Mouse (Mus musculus) left cerebral cortex, adult 9 months (tissue): ENCODE measurements at regions not wholly inside any gene's neighbourhood (a gene's known extent, or its start where the extent isn't known, plus 50 kb on each side); places are given as distances from the start of the nearest gene placed in this dataset.

ENCODE experiments used
- DNase-seq, 2 experiments: peaks; one replicate each; pipeline ENCODE4 v3.0.0; 2022; ENCODE audit warnings: low spot score in 2 of 2

DNA sequence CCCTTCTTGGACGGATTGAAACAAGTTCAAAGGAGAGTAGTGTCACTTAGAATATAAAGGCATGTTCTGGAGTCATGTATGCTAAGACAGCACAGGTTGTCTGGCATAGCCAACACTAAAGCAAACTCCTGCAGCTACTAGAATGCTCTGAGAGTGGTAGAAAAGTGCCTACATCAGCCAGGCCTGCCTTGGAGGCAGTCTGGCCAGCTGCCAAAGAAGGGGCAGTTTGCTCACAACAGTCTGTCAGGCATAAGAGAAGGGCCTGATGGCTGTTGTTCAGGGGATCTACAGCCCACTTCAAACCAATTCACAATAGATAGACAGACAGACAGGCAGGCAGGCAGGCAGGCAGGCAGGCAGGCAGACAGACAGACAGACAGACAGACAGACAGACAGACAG lies 136.5 kb upstream of the Dap start:
- DNase-seq, result no peak

DNA sequence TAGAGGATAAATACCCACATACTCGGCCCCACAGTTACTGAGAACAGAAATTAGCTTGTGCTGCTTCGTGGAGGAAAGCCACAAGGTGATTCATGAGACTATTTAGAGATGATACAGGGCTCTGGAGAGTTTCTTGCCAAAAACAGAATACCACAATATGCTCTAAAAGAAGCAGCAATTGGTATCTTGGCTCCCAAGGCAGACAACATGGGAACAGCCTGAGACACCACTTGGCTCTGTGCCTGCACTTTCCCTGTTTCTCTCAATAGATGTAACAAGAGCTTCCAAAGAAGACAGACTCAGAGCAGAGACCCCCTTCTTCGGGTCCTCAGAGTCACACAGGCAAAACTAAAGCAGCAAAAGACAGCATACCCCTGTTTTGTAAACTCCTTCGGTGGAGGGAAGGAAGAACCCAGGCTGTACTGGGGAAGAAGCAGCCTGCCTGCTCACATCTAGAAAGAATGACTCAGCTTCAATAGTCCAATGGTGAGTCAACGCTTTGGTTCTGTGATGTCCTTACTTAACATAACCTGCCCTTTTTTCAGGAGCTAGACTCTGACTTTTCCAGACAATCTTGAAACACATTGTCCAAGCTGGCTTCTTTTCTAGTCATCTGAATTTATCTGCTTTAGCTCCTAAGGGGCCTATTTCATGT lies 132.1 kb upstream of the Dap start:
- DNase-seq, result peak; percentile 68 to 90

DNA sequence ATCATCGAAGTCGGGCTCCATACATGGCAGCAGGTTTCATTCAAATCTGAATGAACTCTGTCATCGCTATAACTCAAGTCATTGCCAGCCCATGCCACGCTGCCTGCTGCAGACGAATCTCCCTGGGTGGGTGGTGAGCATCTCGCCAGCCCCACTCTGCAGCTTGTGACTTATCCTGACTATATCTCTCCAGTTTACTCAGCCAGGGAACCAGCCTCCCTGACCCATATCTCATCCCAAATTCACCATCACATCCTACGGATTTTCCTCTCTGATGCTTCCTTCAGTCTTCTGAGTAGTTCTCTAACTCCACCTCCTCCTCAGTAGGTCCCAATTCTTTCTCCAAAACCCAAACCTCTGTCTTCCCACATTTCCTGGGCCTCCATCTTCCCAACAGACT lies 127.9 kb upstream of the Dap start:
- DNase-seq, result no peak

DNA sequence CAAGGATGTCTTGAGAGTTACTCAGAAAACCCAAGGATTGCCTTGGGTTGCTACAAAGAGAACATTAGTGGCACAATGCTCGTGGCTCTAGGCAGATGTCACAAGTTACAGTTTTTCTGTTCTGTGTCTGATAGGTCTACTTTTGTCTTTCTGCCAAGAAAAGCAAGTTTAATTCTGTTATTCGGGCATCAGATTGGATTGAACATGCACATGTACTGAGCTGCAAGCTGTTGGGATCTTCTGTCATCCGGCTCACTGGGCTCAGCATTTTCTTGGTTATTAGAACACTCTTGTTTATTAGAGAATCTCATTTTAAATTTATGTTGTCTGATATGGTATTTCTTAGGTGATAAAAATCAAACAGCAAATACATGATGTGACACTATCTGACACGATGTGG lies 126.8 kb upstream of the Dap start:
- no peak for DNase-seq

DNA sequence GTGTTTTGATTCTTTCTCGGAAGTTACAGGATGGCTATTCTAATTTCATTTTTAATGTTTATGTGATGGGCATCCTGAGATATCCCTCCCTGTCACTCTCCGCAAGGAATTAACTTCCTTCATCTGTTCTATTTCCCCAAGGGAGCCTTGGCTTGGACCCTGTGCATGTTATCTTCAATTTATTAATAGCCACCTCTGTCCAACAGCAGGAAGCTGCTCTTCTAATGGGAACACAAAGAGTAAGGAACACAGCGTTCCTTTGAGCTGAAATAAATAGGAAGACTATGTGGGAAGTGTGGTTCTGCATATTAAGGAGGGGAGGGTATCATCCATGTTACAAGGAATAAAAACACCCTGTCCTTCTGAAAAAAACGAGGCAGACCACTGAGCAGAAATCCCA lies 119.4 kb upstream of the Dap start:
- no peak for DNase-seq

DNA sequence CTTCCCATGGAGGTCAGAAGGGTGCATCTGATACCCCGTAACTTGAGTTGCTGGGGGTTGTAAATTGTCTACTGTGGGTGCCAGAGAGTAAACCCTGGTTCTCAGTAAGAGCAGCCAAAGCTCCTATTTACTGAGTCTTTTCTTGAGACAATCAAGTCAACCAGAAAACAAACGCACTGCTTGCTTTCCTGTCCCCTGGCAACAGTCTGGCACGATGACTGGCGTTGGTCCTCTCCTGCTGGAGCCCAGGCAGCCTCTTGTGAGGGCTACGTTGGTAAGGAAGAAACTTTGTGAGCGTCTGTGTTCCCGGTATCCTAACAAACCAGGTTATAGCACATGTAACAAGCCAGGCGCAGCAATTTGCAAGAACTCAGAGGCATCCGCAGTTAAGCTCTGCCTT lies 117.2 kb upstream of the Dap start:
- DNase-seq, result no peak

DNA sequence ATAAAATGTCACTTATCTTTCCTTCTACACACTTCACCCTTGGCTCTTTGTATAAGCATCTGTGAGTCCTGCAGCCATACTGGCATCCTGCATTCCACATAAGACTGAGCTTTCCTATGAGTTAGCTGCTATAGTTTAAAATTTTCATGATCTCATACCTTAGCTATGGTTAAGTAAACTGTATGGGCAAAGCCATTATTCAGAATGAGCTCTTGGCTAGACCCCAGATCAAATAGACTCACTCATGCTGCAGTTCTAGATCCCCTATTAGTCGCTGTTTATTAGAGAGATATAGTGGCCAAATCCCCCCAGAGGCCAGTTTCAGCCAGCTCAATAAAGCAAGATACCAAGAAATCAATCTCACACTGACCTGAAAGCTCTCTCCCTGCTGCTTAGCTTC lies 110.9 kb upstream of the Dap start:
- no peak for DNase-seq

DNA sequence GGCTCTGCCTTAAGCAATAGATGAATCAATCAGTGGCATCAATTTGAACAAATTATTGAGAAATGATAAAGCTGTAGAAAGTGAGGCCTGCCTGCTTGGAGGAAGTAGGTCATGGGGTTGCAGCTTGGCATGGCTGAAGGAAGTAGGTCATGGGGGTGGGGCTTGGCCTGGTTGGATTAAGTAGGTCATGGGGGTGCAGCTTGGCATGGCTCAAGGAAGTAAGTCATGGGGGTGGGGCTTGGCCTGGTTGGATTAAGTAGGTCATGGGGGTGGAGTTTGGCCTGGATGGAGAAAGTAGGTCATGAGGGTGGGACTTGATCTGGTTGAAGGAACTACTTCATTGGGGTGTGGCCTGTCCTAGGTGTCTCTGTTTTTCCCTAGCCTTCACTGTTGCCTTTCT lies 106.8 kb upstream of the Dap start:
- no peak for DNase-seq

DNA sequence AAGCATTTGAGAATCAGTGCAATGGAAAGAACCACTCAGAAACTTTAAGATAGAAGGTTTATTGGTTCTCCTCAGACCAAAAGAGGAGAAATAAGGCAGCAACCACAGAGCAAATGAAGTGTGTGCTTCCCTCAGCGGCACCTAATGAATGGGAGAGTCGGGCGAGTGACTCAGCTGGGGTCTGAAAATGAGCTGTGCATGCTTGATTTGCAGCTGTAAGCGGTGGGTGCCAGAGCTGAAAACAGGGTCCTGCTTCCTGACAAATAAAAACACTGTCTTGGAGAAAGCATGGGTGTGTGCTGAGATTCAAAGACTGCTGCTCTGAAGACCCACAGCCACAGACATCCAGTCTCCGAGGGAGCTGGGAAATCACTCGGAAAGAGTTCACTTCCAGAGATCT lies 104.0 kb upstream of the Dap start:
- no peak for DNase-seq

DNA sequence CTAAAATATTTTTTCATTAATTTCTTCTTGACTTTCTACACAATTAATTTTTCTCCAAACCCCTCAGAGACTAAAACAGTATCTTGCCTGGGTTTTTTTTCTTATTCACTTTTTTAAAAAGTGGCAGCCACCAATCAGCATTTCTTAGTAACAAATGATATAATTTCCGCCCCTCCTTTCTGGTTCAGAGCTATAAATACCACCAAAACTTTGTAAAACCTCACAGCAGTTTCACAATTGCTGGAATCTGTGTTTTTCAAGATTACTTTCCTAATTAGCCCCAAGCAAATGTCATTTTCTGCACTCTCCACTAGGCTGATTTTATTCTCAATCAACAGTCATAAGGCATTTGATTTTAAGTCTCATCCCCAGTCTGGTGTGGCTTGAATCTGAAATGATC lies 98.3 kb upstream of the Dap start:
- DNase-seq, result no peak

DNA sequence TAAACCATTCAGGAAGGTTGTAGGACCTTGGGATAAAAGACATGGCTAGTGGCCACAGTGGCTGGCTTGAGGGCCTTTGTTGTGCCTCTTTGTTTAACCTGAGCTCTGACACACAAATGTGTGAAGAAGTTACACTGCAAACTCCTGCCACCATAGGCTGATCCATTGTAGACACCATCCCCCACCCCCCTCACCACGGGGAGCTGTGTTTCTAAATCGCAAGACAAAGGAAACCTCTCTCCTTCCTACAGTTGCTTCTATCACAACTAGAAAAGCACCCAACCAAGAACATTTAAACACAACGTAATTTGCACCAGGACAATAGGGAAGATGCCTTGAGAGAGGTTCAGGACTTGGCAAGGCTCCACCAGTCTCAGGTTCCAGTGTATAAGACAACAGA lies 97.1 kb upstream of the Dap start:
- no peak for DNase-seq

DNA sequence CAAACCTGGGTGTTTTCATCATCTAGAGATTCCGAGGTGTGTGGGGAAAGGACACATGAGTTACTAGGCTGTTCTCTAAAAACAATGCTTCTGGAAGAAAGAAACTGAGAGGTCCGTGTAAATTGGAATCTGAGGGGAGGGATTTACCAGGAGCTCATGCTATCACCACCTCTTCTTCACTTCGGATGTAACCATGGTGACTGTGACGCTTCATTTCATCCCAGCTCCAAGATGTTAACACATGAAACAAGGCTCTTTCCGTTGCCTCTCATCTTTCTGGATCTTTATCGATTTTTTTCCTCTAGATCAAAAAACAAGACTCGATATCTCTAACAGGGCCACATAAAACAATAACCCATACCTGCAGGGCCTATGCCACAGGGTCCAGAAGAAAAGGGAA lies 89.2 kb upstream of the Dap start:
- DNase-seq, result no peak

DNA sequence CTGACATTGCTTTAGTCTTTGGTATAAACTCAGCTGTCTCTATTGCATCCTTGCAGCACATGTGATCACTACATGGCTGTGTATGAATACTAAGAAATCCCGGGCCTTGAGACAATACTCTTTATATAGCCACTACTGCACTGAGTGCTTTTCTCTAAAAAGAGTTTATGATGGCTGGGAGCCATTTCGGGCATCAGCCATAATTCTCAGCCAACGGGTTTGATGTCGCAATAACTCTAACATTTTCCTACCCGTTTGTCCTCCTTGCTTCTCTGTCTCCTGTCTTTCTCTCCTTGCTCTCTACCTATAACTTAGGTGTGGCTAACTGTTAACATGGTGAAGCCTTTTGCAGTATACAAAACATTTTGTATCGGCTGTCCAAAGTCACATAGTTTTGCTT lies 85.5 kb upstream of the Dap start:
- no peak for DNase-seq

DNA sequence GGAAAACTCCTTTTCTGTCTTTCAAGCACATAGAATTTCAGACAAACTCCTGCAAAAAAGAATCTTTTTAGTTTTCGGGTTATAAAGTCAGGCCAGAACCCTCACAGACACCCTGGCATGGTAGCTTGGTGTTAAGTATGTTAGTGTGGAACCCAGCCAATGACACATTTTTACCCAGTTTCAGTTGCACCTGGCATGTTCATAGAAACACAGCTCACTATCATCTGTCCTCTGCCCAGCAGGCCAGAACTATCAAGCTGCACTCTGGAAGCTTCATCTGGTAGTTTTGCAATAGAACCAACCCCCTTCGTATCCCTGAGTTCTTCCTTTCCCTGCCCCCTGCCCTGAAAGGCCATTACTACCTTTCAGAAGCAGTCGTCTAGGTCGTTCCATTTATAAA lies 82.4 kb upstream of the Dap start:
- DNase-seq, result no peak

DNA sequence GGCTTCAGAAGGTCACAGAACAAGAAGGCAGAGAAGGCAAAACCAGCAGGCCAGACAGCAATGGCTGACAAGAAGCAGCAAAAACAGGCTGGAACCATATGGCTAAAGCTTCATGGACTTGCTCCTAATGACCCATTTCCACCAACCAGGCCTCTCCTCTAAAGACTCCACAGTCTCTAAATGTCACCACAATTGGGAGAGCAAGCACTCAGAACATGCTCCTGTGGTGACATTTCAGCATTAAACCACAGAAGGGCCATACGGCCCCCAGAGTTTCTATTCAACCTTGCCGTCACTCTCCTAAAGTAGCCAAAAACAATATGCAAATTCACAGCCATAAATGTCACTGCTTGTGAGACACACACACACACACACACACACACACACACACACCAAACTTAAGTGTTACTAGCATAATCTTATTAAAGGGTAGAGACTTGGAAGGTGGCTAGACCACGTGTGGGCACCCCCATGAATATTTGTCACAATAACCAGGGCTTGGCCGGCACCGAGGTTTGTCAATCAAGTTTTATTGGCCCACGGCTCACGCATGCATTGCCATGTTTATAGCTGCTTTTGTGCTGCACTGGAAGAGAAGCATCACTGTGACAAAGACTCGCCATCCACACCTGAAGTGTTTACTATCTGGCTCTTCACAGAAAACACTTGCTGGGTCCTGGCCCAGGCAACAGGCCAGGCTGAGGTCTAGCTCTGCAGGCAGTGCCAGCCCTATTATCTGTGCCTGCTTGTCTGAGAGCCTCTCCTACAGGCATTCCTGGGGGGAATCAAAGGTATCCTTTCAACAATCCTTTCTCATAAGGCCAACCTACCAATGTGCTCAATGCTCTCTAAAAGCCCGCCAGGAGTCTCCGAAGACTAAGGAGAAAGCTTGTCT lies 75.6 kb upstream of the Dap start:
- no peak for DNase-seq

DNA sequence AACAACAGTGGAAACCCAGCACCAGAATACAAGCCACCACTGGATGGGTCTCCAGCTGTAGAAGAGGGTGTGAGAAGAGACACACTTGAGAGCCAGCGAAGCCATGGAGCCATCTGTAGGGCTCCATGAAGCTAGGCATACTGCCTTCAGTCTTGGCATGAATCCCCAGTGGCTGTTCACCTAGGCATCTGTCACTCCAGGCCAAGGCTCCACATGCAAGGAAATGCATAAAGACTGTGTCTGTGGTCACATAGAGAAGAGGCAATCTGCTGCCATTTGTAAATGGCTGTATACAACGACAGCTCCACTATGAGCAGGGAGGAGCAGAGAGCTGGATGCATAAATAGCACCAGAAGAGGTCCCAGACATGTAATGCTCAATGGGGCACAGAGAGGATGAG lies 74.3 kb upstream of the Dap start:
- DNase-seq, result no peak

DNA sequence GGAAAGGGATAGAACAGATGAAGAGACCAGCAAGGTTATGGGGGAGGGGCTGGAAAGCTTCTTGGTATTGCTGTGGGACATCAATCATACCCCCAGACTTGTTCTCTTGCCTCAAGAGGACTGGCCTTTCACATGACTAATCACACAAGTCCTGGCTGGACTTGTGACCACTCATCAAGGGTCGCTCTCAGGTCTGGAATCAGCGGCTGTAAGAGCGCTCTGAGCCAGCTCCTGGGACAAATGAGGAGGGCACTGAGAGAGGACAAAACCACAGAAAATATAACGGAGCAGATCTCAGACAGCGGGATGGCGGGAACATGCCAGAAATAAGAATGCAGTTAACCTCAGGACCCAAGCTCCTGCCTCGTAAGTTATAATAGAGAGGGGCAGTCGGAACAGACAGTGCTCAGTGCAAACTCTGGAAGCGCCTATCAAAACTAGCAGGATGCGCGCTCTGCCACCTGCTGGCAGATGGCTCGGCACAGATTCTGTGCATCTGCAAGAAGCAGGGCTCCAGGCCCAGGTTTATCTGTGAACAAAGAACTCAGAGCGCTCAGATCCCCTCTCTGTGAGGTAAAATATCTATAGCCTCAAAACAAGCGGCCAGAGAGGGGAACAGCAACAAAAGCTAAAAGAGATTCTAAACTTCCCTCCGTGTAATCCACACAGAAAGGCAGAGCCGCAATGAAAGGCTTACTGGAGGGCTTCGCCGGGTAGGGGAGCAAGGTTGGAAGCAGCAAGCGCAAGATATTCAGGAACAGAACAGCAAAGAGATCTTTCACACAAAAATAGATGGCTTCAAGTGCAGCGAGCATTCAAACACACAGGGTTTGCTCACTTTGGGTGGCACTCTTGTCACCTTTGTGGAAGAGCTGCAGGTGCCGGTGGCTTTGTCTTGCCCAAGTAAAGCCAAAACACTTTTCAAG lies 73.3 kb upstream of the Dap start:
- DNase-seq, result peak in 1 of 2 experiments; percentile 79

DNA sequence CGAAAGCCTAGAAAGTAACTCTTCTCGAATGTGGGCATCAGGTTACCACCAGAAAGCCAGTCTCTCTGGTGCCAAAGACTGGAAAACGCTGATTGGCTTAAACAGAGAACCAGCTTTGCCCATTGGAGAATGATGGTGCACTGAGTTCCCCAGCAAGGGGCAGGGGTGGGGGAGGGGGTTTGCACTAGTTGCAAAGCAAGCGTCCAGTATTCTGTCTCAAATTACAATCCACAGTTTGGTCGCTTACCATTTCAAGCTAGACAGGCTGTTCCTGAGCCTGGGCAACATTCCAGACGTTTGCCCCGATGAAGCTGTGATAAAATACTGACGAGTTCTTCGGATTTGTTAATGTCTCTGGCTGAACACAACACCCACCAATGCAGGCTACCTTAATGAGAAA lies 69.0 kb upstream of the Dap start:
- no peak for DNase-seq

DNA sequence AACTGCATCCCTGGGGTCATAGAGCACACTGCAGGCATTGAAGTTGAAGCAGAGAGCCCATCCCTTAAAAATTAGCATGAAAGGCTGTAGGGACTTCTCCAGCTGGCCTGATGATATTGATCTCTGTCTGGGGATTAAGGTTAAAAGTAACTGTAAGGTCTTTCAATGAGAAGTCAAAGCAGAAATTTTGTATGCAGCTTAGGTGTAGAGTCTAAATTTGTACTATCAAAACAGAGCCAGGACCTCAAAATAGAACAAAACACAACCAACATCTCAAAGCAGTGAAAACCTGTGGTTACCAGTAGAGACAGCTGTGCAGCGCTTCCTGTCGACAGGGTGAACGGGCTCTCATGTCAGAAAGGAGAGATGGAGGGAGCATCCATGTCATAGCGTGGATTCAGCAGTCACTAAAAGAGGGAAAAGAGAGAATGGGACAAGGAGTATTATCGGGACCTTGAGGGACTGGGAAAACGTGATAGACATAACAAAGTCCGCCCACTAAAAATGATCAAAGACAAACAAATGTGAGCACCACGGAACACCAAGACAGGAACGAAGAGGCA lies 57.5 kb upstream of the Dap start:
- no peak for DNase-seq

DNA sequence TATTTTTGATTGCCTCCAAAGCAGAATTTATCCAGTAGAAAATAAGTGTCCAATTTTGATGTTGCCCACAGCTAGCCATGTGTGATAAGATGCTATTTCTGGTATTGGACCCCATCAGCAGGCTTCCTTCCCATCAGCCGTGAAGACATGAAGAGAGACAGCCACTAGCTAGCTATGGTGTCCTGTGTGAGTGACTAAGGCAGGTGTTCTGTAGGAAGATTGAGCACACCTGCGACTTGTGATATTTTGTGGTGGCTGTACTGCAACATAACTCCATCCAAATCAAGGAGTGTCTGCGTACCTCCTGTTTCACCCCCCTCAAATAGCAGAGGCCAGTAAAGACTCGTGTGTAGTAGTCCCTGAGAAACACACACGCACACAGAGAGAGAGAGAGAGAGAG lies 56.6 kb upstream of the Dap start:
- DNase-seq, result no peak

DNA sequence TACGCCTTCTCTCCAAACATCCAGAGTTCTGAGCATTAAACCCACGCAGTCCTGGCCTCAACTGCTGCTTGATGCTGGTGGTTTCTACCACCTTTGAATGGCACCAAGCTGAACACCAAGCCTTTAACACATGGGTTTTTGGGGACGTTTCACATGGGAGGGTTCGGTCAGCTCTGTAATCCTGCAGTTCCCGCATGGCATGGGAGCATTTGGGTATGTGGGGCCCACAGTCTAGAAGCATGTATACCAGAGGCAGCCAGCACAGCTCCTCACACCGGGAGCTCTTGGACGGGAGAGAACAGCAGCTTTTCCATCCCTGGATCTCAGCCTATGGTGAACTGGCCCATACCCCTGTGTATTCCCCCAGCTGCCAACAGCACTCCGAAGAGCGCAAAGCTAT lies 55.9 kb upstream of the Dap start:
- no peak for DNase-seq
